Mouse (Mus musculus) T-helper 2 cell (primary cell): Measurements from ENCODE around the gene Suclg2.
"Not testable (repeated sequence)": the region's sequence is repeated elsewhere in the genome, so short reads cannot be mapped to it uniquely, and the experiment has no call there.

ENCODE experiments used
- in situ Hi-C: fragments of 300-600 bp; cut with MboI, MseI; formaldehyde crosslinking; loops from one replicate; pipeline ENCODE4 v1.15.1; 2025; ENCODE audit warnings: high pct_unique_total_duplicates

The Suclg2 gene

GRCm38 (mm10) chr6:95621821-95622220 is 96.8 kb downstream of the Suclg2 start:
- in situ Hi-C loops: no loop called here

- in situ Hi-C loops: no loop called here
These were observed 97.8 kb downstream of the Suclg2 start for GRCm38 (mm10) chr6:95620804-95621203.

DNA sequence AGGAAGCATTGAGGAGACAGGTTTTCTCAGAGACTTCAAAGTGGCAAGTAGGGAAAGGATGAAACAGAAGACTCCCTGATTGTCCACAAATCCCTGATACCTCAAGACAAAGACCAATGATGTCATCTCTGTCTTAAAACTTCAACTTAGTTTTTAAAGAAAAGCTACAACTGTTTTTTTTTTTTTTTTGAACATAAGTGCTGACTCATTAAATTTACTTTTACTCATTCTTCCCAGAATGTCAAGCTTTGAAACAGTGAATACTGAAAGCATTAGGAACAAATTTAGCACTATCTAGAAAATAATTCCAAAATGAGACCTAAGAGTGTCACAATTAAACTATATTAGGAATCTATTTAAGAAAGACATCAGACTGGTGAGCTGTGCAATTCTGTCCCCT is 98.8 kb downstream of the Suclg2 start:
- in situ Hi-C loops: no loop called here

DNA sequence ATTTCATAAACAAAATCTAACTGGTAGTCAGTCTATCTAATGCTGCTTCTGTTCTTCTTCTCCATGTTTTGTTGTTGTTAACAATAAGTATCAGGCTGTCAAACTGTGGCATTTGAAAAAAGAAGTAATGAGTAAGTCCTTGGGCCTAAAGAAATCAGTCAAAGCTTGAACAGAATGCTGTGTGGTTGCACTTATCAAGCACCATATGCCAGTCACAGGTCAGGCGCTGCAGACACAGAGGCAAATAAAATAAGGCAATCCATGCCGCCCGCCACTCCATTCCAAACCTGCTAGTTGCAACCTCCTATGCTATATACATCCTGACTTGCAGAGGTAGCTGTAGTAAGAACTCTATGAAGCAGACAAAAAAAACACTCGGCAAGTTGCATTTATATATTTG is 100.2 kb downstream of the Suclg2 start:
- in situ Hi-C loops: no loop called here

- in situ Hi-C loops: no loop called here
These were observed 105.4 kb downstream of the Suclg2 start for GRCm38 (mm10) chr6:95613228-95613627.

DNA sequence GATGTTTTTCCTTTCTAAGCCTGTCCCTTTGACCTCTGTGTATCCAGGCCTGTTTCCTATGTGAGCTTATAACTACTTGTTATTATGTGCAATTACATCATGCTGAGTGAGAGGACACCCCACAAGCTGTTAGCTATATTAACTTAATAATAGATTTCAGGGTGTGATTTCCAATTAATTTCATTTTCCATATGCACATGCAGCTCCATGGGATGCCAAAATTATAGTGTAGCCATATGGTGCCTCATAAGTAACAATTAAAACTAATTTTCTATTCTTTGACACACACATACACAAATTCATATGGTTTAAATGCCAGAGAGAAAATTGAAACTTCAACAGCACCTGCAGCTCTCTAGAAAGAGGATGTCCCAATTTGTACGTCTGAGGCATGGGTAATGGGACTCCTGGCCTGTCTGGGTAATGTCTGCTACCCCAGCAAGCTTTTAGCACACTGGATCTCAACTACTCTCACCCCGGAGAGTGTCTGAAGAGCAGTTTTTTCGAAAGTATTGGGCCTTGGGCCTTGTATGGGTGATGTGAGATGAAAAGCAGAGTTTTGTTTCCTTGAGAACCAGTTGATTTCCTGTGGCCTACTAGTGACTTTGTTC is 106.1 kb downstream of the Suclg2 start:
- in situ Hi-C loops: no loop called here

DNA sequence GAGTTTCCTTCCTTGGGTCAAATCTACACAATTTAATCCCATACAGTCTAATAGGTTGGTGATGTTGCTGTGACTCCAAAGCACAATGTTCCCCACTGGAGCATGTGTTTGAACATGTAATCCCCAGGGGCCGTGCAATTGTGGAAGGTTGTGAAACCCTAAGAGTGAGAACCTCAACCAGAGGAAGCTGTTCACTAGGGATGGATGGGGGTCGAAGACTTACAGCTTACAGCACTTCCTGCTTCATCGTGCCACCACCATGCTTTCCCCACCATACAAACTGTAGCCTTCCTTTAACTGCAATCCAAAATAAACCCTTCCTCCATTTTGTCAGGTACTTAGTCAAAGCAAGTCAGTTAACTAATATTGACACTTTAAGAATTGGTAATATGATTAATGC is 107.5 kb downstream of the Suclg2 start:
- in situ Hi-C loops: no loop called here

GRCm38 (mm10) chr6:95608123-95608522 is 110.5 kb downstream of the Suclg2 start:
- in situ Hi-C loops: no loop called here

- in situ Hi-C loops: not testable (repeated sequence)
These were observed 117.9 kb downstream of the Suclg2 start for GRCm38 (mm10) chr6:95600731-95601130.

- in situ Hi-C loops: no loop called here
These were observed 121.5 kb downstream of the Suclg2 start for GRCm38 (mm10) chr6:95596766-95597750.

DNA sequence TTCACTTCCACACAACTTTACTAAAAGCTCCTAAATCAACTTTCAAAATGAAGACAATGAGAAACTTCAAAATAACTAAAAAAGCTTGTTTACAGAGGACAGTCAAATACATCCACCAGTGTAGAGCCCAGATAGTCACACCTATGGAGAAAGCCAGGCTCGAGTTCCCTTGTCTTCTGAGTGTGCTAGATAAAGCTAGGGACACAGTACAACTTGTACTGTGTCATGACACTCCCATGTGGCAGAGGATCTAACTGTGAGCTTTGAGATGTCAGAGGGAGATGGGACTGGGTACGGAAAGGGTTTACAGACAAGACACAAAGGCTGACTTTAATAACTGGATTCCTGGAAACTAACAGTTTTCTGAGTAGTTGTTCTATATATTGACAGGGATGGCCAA is 122.7 kb downstream of the Suclg2 start:
- in situ Hi-C loops: no loop called here

- in situ Hi-C loops: no loop called here
These were observed 124.4 kb downstream of the Suclg2 start for GRCm38 (mm10) chr6:95594239-95594638.

DNA sequence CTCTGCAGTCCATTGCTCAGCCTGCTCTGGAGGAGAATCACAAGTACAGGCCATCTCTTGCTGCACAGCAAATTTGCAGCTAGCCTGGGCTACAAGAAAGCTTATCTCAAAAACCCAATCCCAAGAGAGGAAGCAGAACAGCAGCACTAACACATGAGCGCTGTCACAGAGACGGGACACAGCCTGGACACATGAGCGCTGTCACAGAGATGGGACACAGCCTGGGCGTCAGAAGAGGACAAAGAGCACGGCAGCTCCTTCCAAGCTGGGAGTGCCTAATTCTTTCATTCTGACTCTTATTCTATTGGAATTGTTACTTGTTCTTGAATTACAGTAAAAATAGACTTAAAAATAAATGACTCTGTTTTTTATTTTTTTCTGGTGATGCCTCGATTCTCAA is 126.2 kb downstream of the Suclg2 start:
- in situ Hi-C loops: no loop called here

DNA sequence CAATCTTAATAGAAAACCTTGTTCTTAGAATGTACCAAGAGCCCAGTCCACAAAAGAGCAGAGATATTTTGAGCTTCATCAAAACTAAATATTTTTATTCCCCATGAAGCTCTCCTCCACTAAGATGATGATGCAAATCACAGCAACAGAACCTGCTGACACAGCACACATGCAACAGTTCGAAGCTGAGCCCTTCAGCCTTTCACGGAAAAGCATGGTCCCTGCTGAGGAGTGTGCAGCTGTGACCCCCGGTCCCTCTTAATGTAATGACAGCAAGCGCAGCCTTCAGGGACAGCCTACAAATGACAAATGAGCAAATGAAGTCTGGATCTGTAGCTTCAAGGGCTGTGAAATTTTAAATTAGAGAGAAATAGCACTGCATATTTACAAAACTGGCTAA is 128.1 kb downstream of the Suclg2 start:
- in situ Hi-C loops: no loop called here

DNA sequence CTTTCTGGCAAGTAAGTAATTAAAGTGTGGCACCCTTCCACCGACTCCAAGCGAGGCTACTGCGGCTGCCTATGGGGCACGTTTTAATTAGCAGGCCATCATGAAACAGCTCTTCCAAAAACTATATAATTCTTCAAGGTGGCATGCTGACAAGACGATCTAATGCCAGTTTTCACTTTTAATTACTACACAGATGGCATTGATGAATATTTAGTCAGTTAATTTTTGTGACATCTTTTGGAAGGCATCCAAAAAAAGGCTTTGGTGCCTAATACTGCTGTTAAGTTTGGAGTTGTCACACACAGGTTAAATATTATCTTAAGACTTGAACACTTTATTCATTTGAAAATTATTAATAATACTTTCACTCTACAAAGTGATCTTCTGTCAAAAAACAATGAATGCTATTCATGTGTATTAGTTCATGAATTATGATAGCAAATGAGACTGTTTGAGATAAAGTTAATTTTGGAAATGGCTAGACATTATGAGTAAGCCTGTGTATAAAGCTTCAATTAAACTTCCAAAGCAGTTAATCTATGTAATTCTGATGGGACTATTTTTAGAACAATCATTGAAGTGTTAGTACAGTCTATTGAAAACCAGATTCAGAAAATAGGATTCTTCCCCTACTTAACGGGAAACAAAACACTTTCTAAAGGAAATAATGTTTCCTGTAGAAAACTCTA is 131.3 kb downstream of the Suclg2 start:
- in situ Hi-C loops: no loop called here

DNA sequence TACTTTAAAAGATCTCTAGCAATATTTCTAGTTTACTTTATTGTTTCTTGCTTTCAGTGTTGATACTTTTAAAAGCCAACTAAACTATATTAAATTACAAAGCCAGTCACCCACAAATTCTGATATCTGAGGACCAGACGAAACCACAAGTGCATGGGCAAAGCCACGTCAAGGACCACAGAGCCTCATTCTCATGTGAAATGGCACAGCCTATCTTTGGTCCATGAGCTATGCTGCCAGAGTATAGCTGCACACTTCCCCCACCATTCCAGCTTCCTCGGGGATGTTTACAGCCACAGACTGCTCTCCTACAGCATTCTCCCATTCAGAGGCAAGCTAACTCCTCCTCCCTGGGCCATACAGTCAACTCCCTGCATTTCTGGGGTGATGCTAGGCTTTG is 136.7 kb downstream of the Suclg2 start:
- in situ Hi-C loops: no loop called here

DNA sequence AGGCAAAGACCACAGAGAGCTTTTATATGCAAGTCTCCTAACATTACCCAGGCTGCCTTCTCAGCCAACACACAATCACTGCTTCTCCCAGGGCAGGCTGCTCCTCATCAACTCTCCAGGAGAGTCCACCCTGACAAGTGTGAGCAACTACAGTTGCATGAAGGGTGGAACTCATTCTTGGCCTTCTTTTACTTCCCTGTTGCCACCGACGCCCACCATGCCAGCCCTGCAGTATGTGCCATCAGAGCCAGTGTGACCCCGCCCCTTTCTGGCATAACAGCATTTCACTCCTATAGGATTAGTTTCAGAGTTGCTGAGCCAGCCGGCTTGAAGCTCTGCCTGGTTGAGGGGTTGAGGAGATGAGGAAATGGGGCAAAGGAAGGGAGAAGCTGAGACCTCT is 138.8 kb downstream of the Suclg2 start:
- in situ Hi-C loops: no loop called here

DNA sequence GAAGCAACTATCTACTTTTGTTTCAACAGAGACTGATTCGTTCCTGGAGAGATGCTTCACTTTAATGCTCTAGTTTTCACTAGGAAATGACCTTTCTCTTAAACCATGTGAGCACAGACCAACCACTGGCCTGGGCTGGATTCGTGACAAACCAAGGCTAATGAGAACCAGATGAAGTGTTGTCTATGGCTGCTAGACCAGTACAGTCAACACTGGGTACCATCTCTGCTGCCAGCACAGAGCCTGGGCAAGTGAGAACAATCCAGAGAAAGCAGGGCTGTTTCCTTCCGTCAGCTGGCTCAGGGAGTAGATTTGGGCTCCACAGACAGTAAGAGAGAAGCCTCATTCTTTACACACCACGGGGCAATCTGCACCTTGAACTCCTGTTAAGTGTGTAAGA is 143.1 kb downstream of the Suclg2 start:
- in situ Hi-C loops: no loop called here

DNA sequence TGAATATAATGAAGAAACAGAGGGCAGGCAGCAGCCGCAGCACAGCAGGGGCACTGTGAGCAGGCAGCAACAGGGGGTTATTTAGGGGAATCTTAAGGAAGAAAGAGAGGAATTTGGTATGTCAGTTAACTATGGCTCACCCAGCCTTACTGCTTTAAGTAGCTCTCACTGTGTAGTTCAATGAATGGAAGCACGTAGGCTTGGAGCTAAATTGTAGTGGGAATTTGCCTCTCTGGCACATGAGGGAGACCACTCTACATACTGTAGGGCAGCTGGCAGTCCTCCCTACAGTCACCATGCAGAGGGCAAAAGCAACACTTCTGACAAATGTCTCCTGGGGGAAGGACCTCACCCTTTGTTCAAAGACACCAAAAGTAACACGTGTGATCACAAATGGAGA is 143.7 kb downstream of the Suclg2 start:
- in situ Hi-C loops: no loop called here

GRCm38 (mm10) chr6:95574389-95574788 is 144.2 kb downstream of the Suclg2 start:
- in situ Hi-C loops: no loop called here

DNA sequence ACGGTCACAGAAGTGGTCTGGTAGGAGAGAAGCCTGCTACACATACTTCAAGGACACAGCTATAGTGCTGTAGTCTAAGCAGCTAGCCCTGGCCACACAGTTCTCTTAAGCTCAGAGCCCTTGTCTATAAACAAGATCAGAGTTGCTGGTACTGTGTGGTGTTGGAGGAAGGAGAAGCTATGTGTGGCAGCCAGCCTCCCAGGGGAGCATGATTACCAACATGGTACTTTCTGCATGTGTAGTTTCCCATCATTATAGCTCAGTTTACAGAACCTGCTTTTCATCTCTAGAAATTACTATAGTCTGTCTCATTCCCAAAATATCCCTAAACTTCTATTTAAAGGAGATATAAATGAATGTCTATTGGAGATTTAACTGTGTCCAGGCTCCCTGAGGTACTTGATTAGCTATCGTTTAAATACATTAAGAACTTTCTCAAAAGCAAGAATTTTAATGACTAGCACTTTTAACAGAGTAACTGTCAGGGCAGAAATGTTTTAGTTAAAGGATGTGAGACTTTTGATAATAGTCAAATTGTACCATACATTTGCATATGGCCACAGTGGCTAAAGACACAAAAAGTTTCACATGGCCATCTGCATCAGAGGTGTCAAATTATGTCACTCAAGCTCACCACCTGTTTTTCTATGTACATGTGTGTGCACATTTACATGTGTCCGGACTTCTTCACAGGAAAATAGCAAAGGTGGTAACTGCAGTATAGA is 145.4 kb downstream of the Suclg2 start:
- in situ Hi-C loops: no loop called here

DNA sequence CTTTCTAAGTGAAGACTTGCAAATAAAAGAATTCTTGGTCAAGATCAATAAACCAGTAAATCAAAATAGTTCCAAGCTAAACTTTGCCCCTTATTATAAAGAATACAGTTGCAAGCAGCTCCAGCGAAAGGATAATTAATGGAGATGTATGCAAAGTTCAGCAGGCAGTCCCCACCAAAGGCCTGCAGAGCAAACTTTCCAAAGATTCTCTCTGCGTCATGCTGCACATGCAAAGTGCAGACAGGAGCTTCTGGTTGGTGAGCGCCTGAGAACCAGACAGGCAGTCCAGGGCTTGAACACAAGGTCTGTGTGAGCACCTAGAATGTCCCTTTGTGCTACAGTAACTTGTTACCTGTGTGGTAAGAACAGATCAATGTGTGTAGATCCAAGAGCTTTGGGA is 147.0 kb downstream of the Suclg2 start:
- in situ Hi-C loops: no loop called here
